Mouse (Mus musculus): ENCODE results near the gene Pnpla3.

The Pnpla3 gene

GRCm38 (mm10) chr15:84178733-84179132 is 11.1 kb downstream of the Pnpla3 start:
- no peak for DNase-seq (ENCODE audit: low read depth)

DNA sequence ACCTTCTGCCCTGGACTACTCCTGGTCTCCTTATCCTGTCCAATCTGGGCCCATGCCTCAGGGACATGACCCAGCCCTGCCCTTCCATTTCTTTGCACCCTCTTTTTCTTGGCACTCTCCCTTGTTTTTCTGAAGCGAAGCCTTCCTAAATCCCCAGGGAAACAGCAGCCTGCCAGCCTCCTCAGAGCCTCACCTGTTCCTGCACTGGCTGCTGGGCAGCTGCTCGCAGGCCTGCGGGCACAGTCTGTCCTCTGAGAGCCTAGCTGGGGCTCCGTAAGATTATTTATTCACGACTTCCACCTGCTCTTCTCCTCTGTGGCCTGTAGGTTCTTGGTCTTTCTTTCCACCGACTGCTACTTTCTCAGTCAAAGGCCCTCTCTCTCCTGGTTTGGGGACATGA is 14.4 kb downstream of the Pnpla3 start:
- DNase-seq (ENCODE audit: low read depth) = no peak

DNA sequence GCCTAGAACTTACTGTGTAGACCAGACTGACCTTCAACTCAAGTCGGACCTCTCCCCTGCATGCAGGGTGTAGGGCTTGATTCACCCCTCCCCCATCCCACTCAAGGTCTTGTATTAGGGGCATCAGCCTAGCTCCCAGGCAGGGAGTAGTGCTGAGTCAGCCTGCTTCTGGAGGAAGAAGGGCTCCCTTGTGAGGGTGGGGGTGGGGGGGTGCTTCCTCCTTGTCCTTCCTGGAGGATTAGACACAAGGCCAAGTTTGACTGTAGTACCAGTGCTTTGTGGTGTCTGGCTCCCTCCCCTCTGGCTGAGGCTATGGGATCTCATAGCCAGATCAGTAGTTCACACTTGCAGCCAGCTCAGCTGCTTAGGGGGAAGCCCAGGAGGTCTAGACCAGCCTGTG is 16.3 kb downstream of the Pnpla3 start:
- no peak for DNase-seq (ENCODE audit: low read depth)

DNA sequence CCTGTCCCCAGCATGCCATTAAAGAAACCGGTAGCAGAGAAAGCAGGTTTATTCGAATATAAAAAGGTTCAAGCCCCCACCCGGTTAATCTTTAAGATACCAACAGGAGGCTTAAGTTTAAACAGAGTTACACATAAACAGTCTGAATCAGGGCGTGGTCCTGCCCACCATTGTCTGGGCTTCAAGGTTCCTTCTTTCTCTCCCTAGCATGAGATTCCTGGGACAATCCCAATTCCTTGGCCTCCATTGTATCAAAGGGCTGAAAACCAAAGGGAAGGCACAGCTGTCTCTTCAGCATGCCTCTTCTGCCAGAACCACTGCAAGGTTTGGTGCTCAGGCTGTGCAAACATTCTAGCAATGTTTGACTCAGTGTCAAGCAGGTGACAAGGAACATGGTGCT is 18.6 kb downstream of the Pnpla3 start:
- no peak for DNase-seq (ENCODE audit: low read depth)

GRCm38 (mm10) chr15:84188887-84189530 is 21.4 kb downstream of the Pnpla3 start:
- DNase-seq (ENCODE audit: low read depth) = no peak

- no peak for DNase-seq (ENCODE audit: low read depth)
Observed at GRCm38 (mm10) chr15:84189881-84190280, 22.2 kb downstream of the Pnpla3 start.

DNA sequence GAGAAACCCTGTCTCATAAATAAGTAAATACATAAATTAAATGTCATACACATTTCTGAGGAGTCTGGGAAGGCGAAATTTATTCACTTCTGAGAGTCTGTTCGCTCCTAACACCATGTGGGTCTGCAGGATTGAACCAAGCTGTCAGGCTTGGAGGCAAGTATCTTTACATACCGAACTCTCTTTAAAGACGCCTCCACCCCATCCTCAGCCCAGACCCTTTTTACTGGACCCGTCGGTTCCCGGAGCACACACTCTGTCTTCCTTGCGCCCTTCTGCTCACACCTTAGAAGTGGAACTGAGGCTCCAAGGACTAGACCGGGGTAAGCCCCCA is 24.1 kb downstream of the Pnpla3 start:
- no peak for DNase-seq (ENCODE audit: low read depth)

- peak; percentile 95 for DNase-seq (ENCODE audit: low read depth)
Observed at GRCm38 (mm10) chr15:84192058-84192791, 24.6 kb downstream of the Pnpla3 start, which contains the start of gene Samm50. Samm50 (plus strand) TSS chr15:84192241.

DNA sequence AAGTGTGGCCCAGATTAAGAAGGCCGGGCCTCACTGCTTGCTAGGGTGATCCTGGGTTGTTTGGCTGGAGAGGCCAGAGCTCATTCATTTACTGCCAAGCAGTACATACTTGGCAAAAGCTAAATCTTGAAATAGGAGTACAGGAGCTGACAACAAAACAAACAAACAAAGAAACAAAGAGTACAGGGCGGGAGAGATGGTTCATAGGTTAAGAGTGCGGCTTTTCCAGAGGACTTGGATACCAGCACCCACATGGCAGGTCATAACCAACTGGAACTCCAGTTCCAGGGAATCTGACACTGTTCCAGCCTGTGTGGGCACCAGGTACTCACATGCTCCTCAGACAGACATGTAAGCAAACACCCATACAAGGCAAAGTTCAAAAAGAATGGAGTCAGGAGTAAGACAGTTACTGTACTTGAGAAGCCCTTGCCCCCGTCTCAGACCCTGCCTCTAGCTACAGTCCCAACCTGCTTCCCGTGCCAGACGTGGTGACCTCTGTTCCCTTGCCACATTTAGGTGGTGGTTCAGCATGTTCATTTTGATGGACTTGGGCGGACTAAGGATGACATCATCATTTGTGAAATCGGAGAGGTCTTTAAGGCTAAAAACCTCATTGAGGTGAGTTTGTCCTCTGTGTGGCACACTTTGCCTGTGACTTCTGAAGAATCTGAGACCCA is 29.0 kb downstream of the Pnpla3 start:
- no peak for DNase-seq (ENCODE audit: low read depth)

DNA sequence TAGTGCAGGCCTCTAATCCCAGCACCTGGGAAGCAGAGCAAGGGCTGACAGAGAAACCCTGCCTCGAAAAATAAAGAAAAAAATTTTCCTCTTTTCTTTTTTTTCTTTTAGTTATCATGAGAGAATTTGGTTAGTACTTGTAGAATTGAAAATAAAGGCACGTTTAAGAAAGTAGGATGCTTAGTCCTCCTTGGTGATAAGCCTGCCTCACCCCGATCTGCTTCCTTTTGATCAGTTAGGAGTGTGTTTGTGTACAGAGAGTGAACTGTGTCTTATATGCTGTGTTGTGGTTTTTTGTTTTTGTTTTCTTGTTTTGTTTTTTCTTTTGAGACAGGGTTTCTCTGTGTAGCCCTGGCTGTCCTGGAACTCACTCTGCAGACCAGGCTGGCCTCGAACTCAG is 39.7 kb downstream of the Pnpla3 start:
- no peak for DNase-seq (ENCODE audit: low read depth)

DNA sequence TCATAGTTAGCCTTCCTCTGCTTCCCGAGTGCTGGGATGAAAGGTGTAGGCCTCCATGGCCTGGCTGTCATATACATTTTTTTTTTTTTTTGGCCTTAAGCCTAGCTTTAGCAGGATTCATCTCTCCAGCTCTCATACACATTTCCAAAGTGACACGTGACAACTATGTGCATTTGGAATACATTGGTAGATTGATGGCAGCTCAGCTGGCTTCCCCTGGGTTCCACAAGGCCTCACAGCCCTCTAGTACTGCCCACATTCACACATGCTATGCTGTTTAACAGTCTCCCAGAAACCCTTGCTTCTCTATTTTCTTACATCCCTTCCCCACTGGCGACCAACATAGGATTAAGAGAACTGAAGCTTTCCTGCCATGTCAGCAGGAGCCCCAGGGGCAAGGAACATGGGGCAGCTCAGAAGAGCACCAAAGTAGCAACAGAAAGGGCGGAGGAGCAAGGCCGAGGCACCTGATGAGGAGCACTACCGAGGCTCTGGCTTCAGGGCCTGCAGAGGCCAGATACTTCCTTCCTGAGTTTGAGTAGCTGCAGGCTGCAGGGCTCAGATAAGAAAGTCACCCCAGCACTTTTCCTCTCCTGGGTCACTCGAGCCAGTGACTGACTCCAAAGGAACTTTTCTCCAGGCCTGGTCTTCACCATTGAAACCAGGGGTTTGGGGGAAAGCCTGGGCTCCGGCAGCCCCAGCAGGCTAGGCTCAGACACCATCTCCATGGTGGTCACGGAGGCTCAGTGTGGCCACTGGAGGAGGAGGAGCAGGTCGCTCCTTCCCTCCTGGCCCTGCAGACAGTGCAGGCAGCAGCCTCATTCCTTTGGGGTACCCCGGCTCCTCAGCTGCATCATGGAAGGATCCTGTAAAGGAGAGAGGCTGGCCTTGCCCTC is 42.1 kb downstream of the Pnpla3 start:
- no peak for DNase-seq (ENCODE audit: low read depth)

DNA sequence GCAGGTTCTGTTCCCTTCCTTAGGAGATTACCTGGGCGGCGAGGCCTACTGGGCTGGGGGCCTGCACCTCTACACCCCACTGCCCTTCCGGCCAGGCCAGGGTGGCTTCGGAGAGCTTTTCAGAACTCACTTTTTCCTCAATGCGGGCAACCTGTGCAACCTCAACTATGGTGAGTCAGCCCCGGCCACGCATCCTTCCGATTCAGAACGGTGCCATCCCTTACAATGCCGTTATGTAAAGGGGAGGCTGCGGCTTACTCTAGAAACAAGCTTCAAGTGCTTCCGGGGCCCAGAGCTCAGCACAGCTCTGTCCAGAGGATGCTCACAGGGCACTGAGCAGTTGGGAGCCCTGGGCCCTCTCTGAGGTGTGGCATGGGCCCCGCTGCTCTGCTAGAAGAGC is 42.8 kb downstream of the Pnpla3 start:
- DNase-seq (ENCODE audit: low read depth) = no peak

GRCm38 (mm10) chr15:84210941-84211340 is 43.3 kb downstream of the Pnpla3 start:
- no peak for DNase-seq (ENCODE audit: low read depth)

- DNase-seq (ENCODE audit: low read depth) = no peak
Observed at GRCm38 (mm10) chr15:84211564-84211963, 43.9 kb downstream of the Pnpla3 start.

DNA sequence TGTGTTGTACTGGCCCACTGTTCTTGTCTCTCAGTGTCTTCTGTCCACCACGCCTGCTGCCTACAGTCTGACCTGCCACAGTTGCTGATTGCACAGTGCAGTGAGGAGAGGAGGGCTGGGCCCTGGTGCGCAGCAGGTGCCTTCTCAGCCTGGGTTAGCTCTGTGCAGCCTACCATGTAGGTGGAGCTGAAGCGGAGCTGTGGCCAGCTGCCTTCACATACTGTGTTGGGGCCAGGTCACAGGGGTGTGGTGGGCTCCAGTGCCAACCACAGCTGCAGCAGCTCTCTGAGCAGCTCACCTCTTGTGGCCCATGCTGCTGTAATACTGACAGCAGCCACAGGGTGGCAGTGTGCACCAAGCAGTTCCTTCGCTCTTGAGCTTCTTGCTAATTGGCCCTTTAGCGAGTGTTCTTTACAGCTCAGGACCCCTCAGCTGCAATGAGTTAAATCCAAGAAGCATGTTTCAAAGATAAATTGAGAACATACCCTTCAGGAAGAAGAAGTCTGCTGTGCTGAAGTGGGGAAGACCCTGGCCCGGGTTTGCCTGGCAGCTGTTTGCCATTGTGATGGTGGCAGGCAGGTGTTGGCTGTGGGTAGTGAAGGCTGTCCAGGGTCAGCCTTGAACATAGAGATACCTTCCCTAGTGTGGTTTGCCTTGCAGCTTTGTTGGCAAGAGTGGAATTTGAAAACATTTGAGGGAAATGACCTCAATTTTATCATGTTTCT is 44.6 kb downstream of the Pnpla3 start:
- DNase-seq (ENCODE audit: low read depth) = peak; percentile 81

DNA sequence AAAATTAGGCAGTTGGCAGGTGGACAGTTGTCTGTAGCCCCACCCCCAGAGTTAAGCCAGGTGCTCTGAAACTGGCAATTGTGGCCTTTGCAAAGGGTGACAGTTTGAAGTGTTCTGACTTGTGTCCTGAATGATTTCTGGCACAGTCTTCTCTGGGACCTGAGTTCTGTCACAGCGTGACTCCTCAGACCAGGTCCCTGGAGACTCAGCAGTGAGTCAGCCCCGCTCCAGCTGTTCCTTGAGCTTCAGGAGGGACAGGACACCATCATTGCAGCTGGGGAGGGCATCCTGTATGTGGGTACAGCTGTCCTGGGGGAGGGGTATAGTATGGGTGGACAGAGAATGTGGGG is 45.1 kb downstream of the Pnpla3 start:
- DNase-seq (ENCODE audit: low read depth) = no peak

DNA sequence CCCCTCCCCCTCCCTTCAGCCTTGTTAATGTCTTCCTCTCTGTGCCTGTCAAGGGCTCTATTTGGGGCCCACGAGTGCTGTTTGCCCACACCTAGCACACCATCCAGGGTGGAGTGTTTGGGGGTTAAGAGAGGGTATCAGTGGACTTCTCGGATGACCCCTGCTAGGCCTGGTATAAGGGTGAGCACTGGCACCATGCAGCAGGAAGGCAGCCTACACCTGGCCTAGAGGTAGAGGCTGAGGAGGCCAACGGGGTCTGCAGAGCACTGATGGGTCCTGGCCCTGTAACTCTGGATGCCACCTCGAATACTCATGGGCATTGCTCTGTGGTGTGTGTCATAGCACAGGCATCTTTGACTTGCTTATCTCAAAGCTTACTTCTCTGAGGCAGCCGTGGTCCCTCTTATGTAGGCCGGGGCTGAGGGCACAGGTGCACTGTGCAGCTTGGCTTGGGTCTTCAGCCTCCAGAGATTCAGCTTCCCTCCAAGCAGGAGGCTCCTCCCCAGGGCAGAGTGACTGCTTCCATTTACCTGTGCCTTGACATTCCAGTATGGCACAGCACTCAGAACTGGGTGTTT is 45.6 kb downstream of the Pnpla3 start:
- DNase-seq (ENCODE audit: low read depth) = no peak

- no peak for DNase-seq (ENCODE audit: low read depth)
Observed at GRCm38 (mm10) chr15:84214476-84214875, 46.8 kb downstream of the Pnpla3 start.

DNA sequence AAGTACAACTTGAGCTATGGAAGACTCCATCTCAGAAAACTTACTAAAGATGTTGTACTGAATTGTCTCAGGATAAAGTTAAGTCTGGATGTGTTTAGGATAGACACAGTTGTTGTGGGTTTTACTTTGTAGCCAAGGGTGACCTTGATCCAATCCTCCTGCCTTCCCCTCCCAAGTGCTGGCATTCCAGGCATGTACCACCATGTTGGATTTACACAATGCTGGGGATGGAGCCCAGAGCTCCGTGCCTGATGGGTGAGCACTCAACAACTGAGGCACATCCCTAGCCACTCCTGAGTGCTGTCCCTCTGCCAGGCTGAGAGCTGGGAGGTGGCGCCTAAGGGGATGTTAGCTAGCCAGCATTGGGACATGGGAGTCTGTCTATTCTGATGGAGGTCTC is 47.6 kb downstream of the Pnpla3 start:
- DNase-seq (ENCODE audit: low read depth) = no peak

- DNase-seq (ENCODE audit: low read depth) = no peak
Observed at GRCm38 (mm10) chr15:84216026-84216425, 48.4 kb downstream of the Pnpla3 start.

DNA sequence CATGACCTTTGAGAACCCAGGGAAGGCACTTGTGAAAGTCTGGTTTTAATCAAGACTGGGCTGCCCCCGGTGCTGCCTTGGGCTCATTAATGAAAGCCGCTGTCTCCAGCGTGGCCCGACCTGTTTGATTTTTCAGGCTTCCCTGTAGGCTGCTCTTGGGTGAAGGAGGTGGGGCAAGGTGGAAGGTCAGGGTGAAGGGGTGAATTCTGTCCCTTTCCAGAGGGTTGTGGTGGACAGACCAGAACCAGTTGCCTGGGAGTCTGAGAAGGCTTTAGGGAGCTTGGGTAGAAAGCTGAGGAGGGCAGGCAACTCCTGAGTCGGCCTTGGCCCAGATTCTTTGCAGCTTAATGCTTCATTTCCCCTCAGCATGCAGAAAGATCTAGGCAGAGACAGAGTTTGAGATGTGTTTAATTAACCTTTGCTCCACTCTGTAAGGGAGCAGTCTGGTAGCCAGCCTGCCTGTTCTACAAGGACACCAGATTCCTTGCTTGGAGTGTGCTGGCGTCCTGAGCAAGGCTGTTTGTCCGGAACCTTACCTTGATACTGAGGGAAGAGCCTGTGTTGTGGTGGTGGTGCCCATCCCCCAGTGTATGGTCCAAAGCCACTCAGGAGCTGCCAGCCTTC is 48.9 kb downstream of the Pnpla3 start:
- DNase-seq (ENCODE audit: low read depth) = no peak
